ENCODE assay signal across 8 mouse cellular contexts in the genomic region with DNA sequence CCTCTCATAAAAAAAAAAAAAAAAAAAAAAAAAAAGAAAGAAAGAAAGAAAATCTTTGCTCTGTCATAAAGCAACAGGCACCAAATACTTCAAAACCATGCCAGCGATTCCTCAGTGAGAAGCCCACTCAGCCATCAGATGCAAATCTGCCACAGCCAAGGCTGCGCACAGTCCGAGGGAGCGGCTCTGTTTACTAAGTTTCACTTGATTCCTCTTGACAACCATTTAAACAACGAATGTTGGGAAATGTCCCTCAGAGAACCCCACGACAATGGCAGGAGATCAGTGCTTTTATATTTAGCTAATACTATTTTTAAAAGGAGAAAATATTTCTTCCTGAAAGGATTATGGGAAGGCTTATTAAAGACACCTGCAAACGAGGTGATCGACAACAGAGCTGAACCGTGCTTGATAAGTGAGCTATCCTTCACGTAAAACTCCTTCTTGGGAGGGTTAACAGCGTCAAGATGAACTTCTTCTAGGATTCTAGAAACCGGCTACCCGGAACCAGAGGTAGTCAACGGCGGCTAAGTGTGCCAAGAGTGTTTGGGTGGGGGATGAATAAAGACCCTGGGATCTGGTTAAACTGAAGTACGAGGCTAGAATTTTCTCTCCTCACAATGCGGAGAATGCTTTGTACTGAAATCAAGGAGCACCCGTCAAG.
A peak's percentile ranks its signal among the peaks of the same experiment; 100 is the strongest.
DNase-seq lines count a peak whose midpoint lies in the region; ATAC-seq and TF ChIP-seq lines count a peak whose summit lies in the region.

No protein-coding gene starts in this region.

- no peaks in the 10 kb centered on the region for H3K9me3 ChIP-seq in lung, embryonic 14.5 days (ENCODE audit: low read depth, low read length)
- H3K9me3 ChIP-seq in forebrain, embryonic 16.5 days (ENCODE audit: control insufficient read depth, low read length): no peaks in the 10 kb centered on the region
- no peaks in the 10 kb centered on the region for H3K9me3 ChIP-seq in liver, embryonic 13.5 days (replicated peaks)
- no peaks in the 10 kb centered on the region for H3K9me3 ChIP-seq in neural tube, embryonic 15.5 days (replicated peaks)

- no peaks in the 10 kb centered on the region for H3K27me3 ChIP-seq in lung, embryonic 14.5 days (ENCODE audit: insufficient read depth, low read length)
- 0 out of 2 replicates have a peak, but pooled peaks cover 8% of the 10 kb centered on the region for H3K27me3 ChIP-seq in forebrain, embryonic 16.5 days (replicated peaks; ENCODE audit: control insufficient read depth, insufficient read depth, low read length)
- no peaks in the 10 kb centered on the region for H3K27me3 ChIP-seq in liver, embryonic 13.5 days
- no peaks in the 10 kb centered on the region for H3K27me3 ChIP-seq in neural tube, embryonic 15.5 days (replicated peaks)

- H3K4me1 ChIP-seq in lung, embryonic 14.5 days (ENCODE audit: insufficient read depth): no peaks in the 10 kb centered on the region
- H3K4me1 ChIP-seq in lung, adult 2 months (ENCODE audit: control insufficient read depth, insufficient read depth, low read length): no peaks in the 10 kb centered on the region
- peaks cover 17% of the 10 kb centered on the region for H3K4me1 ChIP-seq in forebrain, embryonic 16.5 days (replicated peaks; ENCODE audit: control insufficient read depth, insufficient read depth, low read length)
- H3K4me1 ChIP-seq in liver, embryonic 13.5 days (replicated peaks): peaks cover 16% of the 10 kb centered on the region
- H3K4me1 ChIP-seq in neural tube, embryonic 15.5 days: peaks cover 13% of the 10 kb centered on the region

- TF ChIP-seq POLR2A in lung, adult 2 months (IDR thresholded peaks at IDR 0.05; ENCODE audit: borderline replicate concordance, extremely low read depth, low read depth, low read length): no peak

- peak overlapping the region; percentile 63 for H3K4me2 ChIP-seq in lung, embryonic 14.5 days
- H3K4me2 ChIP-seq in forebrain, embryonic 16.5 days (ENCODE audit: low read length): peak overlapping the region; percentile 58
- peak overlapping the region; percentile 74 for H3K4me2 ChIP-seq in liver, embryonic 13.5 days
- H3K4me2 ChIP-seq in neural tube, embryonic 15.5 days: peak overlapping the region; percentile 45

- peak; percentile 66 for DNase-seq in lung, embryonic 14.5 days
- DNase-seq in lung, adult 2 months: no peak
- no peak for DNase-seq in liver, embryonic 13.5 days
- DNase-seq in ovary, adult 18-20 months (ENCODE audit: low spot score): no peak
- no peak for DNase-seq in kidney, adult 8-10 months

- peak overlapping the region; percentile 23 for H3K9ac ChIP-seq in lung, embryonic 14.5 days
- 0 out of 2 replicates have a peak overlapping the region, but pooled peaks have one; percentile 2 for H3K9ac ChIP-seq in forebrain, embryonic 16.5 days (replicated peaks; ENCODE audit: low read depth, low read length)
- H3K9ac ChIP-seq in liver, embryonic 13.5 days: peak overlapping the region; percentile 64
- no peak overlapping the region for H3K9ac ChIP-seq in neural tube, embryonic 15.5 days (replicated peaks)

- WGBS in lung, embryonic 14.5 days: 6% methylated on average over 18 of the region's 18 CpGs
- WGBS in lung, adult 2 months: 19% methylated on average over 18 of the region's 18 CpGs
- 7% methylated on average over 18 of the region's 18 CpGs for WGBS in forebrain, embryonic 16.5 days
- WGBS in liver, embryonic 13.5 days (ENCODE audit: insufficient replicate concordance): 28% methylated on average over 18 of the region's 18 CpGs
- 52% methylated on average over 18 of the region's 18 CpGs for WGBS in neural tube, embryonic 15.5 days

- no peak for TF ChIP-seq CTCF in lung, embryonic 14.5 days (IDR thresholded peaks at IDR 0.05; ENCODE audit: low read depth)
- TF ChIP-seq CTCF in lung, adult 2 months (IDR thresholded peaks at IDR 0.05; ENCODE audit: insufficient read depth, low read length): no peak

- ATAC-seq in lung, embryonic 14.5 days (ENCODE audit: insufficient read depth): peak; percentile 50; the same call in 1 of the 2 replicates
- ATAC-seq in forebrain, embryonic 16.5 days: peak; percentile 41; the same call in 1 of the 2 replicates
- peak; percentile 45; the same call in 1 of the 2 replicates for ATAC-seq in liver, embryonic 13.5 days (ENCODE audit: low read depth)
- no peak for ATAC-seq in neural tube, embryonic 15.5 days (ENCODE audit: low FRiP score)
- no peak for ATAC-seq in monocyte, adult 5-6 weeks (replicated peaks; ENCODE audit: insufficient number of reproducible peaks, low FRiP score, low TSS enrichment, poor library complexity, severe bottlenecking)

- H3K27ac ChIP-seq in lung, embryonic 14.5 days (ENCODE audit: low read depth): no peak overlapping the region
- no peak overlapping the region for H3K27ac ChIP-seq in forebrain, embryonic 16.5 days (ENCODE audit: low read length)
- H3K27ac ChIP-seq in liver, embryonic 13.5 days: peak overlapping the region; percentile 74
- no peak overlapping the region for H3K27ac ChIP-seq in neural tube, embryonic 15.5 days (replicated peaks)

- H3K4me3 ChIP-seq in lung, embryonic 14.5 days (ENCODE audit: low read depth, low read length): peak overlapping the region; percentile 27
- no peak overlapping the region for H3K4me3 ChIP-seq in lung, adult 2 months (replicated peaks; ENCODE audit: extremely low read depth, low read depth, low read length)
- peak overlapping the region; percentile 35 for H3K4me3 ChIP-seq in forebrain, embryonic 16.5 days (replicated peaks; ENCODE audit: low read length)
- peak overlapping the region; percentile 51 for H3K4me3 ChIP-seq in liver, embryonic 13.5 days (replicated peaks)
- H3K4me3 ChIP-seq in neural tube, embryonic 15.5 days (replicated peaks): peak overlapping the region; percentile 9; the same call in 1 of the 2 replicates

- no peaks in the 10 kb centered on the region for H3K36me3 ChIP-seq in lung, embryonic 14.5 days (ENCODE audit: insufficient read depth)
- H3K36me3 ChIP-seq in forebrain, embryonic 16.5 days (ENCODE audit: control insufficient read depth, insufficient read depth): no peaks in the 10 kb centered on the region
- H3K36me3 ChIP-seq in liver, embryonic 13.5 days: no peaks in the 10 kb centered on the region
- no peaks in the 10 kb centered on the region for H3K36me3 ChIP-seq in neural tube, embryonic 15.5 days

Comparison
In these comparisons a context has a peak if more than half of its experiments do, and no peak if none do; other contexts are left out.
1. ATAC-seq: peak in lung, embryonic 14.5 days (single experiment), forebrain, embryonic 16.5 days (single experiment) and liver, embryonic 13.5 days (single experiment); none in neural tube, embryonic 15.5 days (single experiment) and monocyte, adult 5-6 weeks (single experiment).
2. Peak in every context shown above with its lines, with median percentiles within 50 percentile points of each other: H3K4me2 ChIP-seq.